Mouse (Mus musculus): ENCODE results near the gene Mfsd4b1.
A peak's percentile ranks its signal among the peaks of the same experiment; 100 is the strongest.

GRCm38 (mm10) chr10:39958266-39958665, 66.8 kb downstream of the Mfsd4b1 start:
- TF ChIP-seq CTCF (IDR thresholded peaks at IDR 0.05; ENCODE audit: low read depth) (peak; percentile 68), EP300 (optimal IDR thresholded peaks at IDR 0.05) (no peak)
